Mouse (Mus musculus): Measurements from ENCODE around the gene Ninj1. TPM values are rescaled to one million over a fixed set of nuclear protein-coding genes. Genes with fewer than 3 reads are reported as not detected.

The Ninj1 gene
- polyA plus RNA-seq, 1 experiment = 222 TPM

- no peak for TF ChIP-seq CTCF (IDR thresholded peaks at IDR 0.05; ENCODE audit: insufficient read depth, low read length)
- TF ChIP-seq POLR2A (IDR thresholded peaks at IDR 0.05; ENCODE audit: borderline replicate concordance, extremely low read depth, low read depth, low read length) = no peak
- no peak for DNase-seq
- Histone ChIP-seq H3K4me3 (replicated peaks; ENCODE audit: extremely low read depth, low read depth, low read length) (no peak overlapping the region), H3K4me1 (ENCODE audit: control insufficient read depth, insufficient read depth, low read length) (no peaks in the 10 kb centered on the region)
- 69% methylated on average over 3 of the region's 3 CpGs for WGBS
Measured at GRCm38 (mm10) chr13:49225159-49225558, 37.9 kb downstream of the Ninj1 start.

GRCm38 (mm10) chr13:49225633-49226032 is 38.3 kb downstream of the Ninj1 start:
- WGBS = 57% methylated on average over 4 of the region's 4 CpGs
- TF ChIP-seq POLR2A (IDR thresholded peaks at IDR 0.05; ENCODE audit: borderline replicate concordance, extremely low read depth, low read depth, low read length) (no peak), CTCF (IDR thresholded peaks at IDR 0.05; ENCODE audit: insufficient read depth, low read length) (no peak)
- Histone ChIP-seq H3K4me1 (ENCODE audit: control insufficient read depth, insufficient read depth, low read length) (no peaks in the 10 kb centered on the region), H3K4me3 (replicated peaks; ENCODE audit: extremely low read depth, low read depth, low read length) (no peak overlapping the region)
- no peak for DNase-seq

GRCm38 (mm10) chr13:49233792-49234572 is 46.7 kb downstream of the Ninj1 start:
- WGBS = 90% methylated on average over 8 of the region's 8 CpGs

GRCm38 (mm10) chr13:49234711-49235110 is 47.4 kb downstream of the Ninj1 start:
- H3K4me3 ChIP-seq (replicated peaks; ENCODE audit: extremely low read depth, low read depth, low read length) = no peak overlapping the region
- TF ChIP-seq CTCF (IDR thresholded peaks at IDR 0.05; ENCODE audit: insufficient read depth, low read length) = no peak
- TF ChIP-seq POLR2A (IDR thresholded peaks at IDR 0.05; ENCODE audit: borderline replicate concordance, extremely low read depth, low read depth, low read length) = no peak
- DNase-seq = no peak
- WGBS = 97% methylated on average over 4 of the region's 4 CpGs
- no peaks in the 10 kb centered on the region for H3K4me1 ChIP-seq (ENCODE audit: control insufficient read depth, insufficient read depth, low read length)

More at GRCm38 (mm10) chr13:49233792-49234572, 46.7 kb downstream of the Ninj1 start:
- Histone ChIP-seq H3K4me3 (replicated peaks; ENCODE audit: extremely low read depth, low read depth, low read length) (no peak overlapping the region), H3K4me1 (ENCODE audit: control insufficient read depth, insufficient read depth, low read length) (no peaks in the 10 kb centered on the region)
- TF ChIP-seq CTCF (IDR thresholded peaks at IDR 0.05; ENCODE audit: insufficient read depth, low read length) = no peak
- no peak for TF ChIP-seq POLR2A (IDR thresholded peaks at IDR 0.05; ENCODE audit: borderline replicate concordance, extremely low read depth, low read depth, low read length)
- no peak for DNase-seq

GRCm38 (mm10) chr13:49237617-49238016 is 50.3 kb downstream of the Ninj1 start:
- 88% methylated on average over 8 of the region's 8 CpGs for WGBS
- DNase-seq = no peak
- TF ChIP-seq POLR2A (IDR thresholded peaks at IDR 0.05; ENCODE audit: borderline replicate concordance, extremely low read depth, low read depth, low read length) (no peak), CTCF (IDR thresholded peaks at IDR 0.05; ENCODE audit: insufficient read depth, low read length) (no peak)
- H3K4me1 ChIP-seq (ENCODE audit: control insufficient read depth, insufficient read depth, low read length) = no peaks in the 10 kb centered on the region
- no peak overlapping the region for H3K4me3 ChIP-seq (replicated peaks; ENCODE audit: extremely low read depth, low read depth, low read length)

GRCm38 (mm10) chr13:49238737-49239136 is 51.5 kb downstream of the Ninj1 start:
- TF ChIP-seq CTCF (IDR thresholded peaks at IDR 0.05; ENCODE audit: insufficient read depth, low read length) (no peak), POLR2A (IDR thresholded peaks at IDR 0.05; ENCODE audit: borderline replicate concordance, extremely low read depth, low read depth, low read length) (no peak)
- no peak overlapping the region for H3K4me3 ChIP-seq (replicated peaks; ENCODE audit: extremely low read depth, low read depth, low read length)
- DNase-seq = no peak
- 96% methylated on average over 8 of the region's 8 CpGs for WGBS
- H3K4me1 ChIP-seq (ENCODE audit: control insufficient read depth, insufficient read depth, low read length) = no peaks in the 10 kb centered on the region

GRCm38 (mm10) chr13:49242321-49243065 is 55.2 kb downstream of the Ninj1 start:
- no peak for DNase-seq
- Histone ChIP-seq H3K4me3 (replicated peaks; ENCODE audit: extremely low read depth, low read depth, low read length) (no peak overlapping the region), H3K4me1 (ENCODE audit: control insufficient read depth, insufficient read depth, low read length) (no peaks in the 10 kb centered on the region)
- WGBS = 42% methylated on average over 9 of the region's 9 CpGs
- TF ChIP-seq POLR2A (IDR thresholded peaks at IDR 0.05; ENCODE audit: borderline replicate concordance, extremely low read depth, low read depth, low read length) = no peak
- TF ChIP-seq CTCF (IDR thresholded peaks at IDR 0.05; ENCODE audit: insufficient read depth, low read length) = no peak

- Histone ChIP-seq H3K4me3 (replicated peaks; ENCODE audit: extremely low read depth, low read depth, low read length) (no peak overlapping the region), H3K4me1 (ENCODE audit: control insufficient read depth, insufficient read depth, low read length) (peaks cover 6% of the 10 kb centered on the region)
- TF ChIP-seq POLR2A (IDR thresholded peaks at IDR 0.05; ENCODE audit: borderline replicate concordance, extremely low read depth, low read depth, low read length) = no peak
- TF ChIP-seq CTCF (IDR thresholded peaks at IDR 0.05; ENCODE audit: insufficient read depth, low read length) = no peak
- no peak for DNase-seq
- WGBS = 72% methylated on average over 2 of the region's 2 CpGs
Measured at GRCm38 (mm10) chr13:49243492-49243891, 56.2 kb downstream of the Ninj1 start.

- 69% methylated on average over 4 of the region's 4 CpGs for WGBS
- no peak for DNase-seq
- H3K4me1 ChIP-seq (ENCODE audit: control insufficient read depth, insufficient read depth, low read length) = peaks cover 6% of the 10 kb centered on the region
- TF ChIP-seq CTCF (IDR thresholded peaks at IDR 0.05; ENCODE audit: insufficient read depth, low read length) (no peak), POLR2A (IDR thresholded peaks at IDR 0.05; ENCODE audit: borderline replicate concordance, extremely low read depth, low read depth, low read length) (no peak)
- H3K4me3 ChIP-seq (replicated peaks; ENCODE audit: extremely low read depth, low read depth, low read length) = no peak overlapping the region
Measured at GRCm38 (mm10) chr13:49245251-49245650, 58.0 kb downstream of the Ninj1 start.

Other genes with a start within 250 kb of the Ninj1 start
- 58.5 and 64.0 TPM in 2 replicates for gene Fam120a, start 219.5 kb upstream of the Ninj1 start, polyA plus RNA-seq (2012; rRNA removed)
- gene Wnk2, start 39.5 kb upstream of the Ninj1 start, polyA plus RNA-seq (2012; rRNA removed) = 1.5 and 4.2 TPM in 2 replicates
- gene Card19, start 28.6 kb downstream of the Ninj1 start, polyA plus RNA-seq (2012; rRNA removed) = 142 and 178 TPM in 2 replicates
- 7.1 and 7.9 TPM in 2 replicates for gene Susd3, start 61.2 kb downstream of the Ninj1 start, polyA plus RNA-seq (2012; rRNA removed)
- gene Fgd3, start 132.8 kb downstream of the Ninj1 start, polyA plus RNA-seq (2012; rRNA removed) = 2.8 and 4.1 TPM in 2 replicates
- gene Bicd2, start 154.1 kb downstream of the Ninj1 start, polyA plus RNA-seq (2012; rRNA removed) = 53.3 and 63.2 TPM in 2 replicates
- gene Ippk, start 233.8 kb downstream of the Ninj1 start, polyA plus RNA-seq (2012; rRNA removed) = 4.9 and 7.3 TPM in 2 replicates

Measured in lung, adult 2 months (tissue).